Mouse (Mus musculus): ENCODE data around the gene Pclo.

DNA sequence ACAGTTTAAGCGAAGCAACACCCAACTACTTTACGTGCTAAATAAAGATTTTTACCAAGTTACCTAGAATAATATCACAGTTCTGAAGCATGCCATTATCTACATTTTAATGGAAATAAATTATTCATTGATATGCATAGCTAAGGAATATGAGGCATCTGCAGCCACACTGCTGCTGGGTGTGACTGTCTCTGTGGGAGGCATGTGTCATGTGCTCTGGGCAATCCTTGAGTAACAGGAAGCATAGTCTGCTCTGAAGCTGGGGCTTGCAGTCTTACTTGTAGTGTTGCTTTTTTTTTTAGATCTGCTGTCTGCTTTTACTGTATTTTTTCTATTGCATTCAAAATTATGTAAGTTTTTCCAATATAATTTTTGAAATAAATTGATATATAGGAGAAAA lies 17.2 kb downstream of the Pclo start:
- TF ChIP-seq POLR2A (IDR thresholded peaks at IDR 0.05; ENCODE audit: borderline replicate concordance, low read depth, low read length) (no peak), CTCF (IDR thresholded peaks at IDR 0.05; ENCODE audit: low read depth, low read length) (no peak)

Measured in bone marrow macrophage, adult 2 months (primary cell).